Mouse (Mus musculus) heart, postnatal 14 days (tissue): ENCODE data around the gene Gm11032. TPM values are rescaled to one million over a fixed set of nuclear protein-coding genes. Genes with fewer than 3 reads are reported as not detected.

Source experiments
- total RNA-seq, 2 experiments: library from RNA; stranded (reverse); gene quantifications; 2 replicates each; pipeline ENCODE4 v1.2.3; 2021

Gene Gm11032
- total RNA-seq, 2 experiments from 2014 or later: not detected

Other genes with a start within 250 kb of the Gm11032 start
- gene Hormad2, start 179.0 kb upstream of the Gm11032 start, total RNA-seq: not detected
- gene Mtmr3, start 25.2 kb upstream of the Gm11032 start, total RNA-seq: 10 to 100 TPM; 48.7 to 50.7 TPM
- gene Ascc2, start 17.7 kb downstream of the Gm11032 start, total RNA-seq: 10 to 100 TPM; 14.1 to 14.9 TPM
- gene Uqcr10, start 84.3 kb downstream of the Gm11032 start, total RNA-seq: 1,000 to 10,000 TPM; 1,424 to 1,479 TPM
- gene Zmat5, start 84.6 kb downstream of the Gm11032 start, total RNA-seq: 10 to 100 TPM; 21.0 to 22.6 TPM
- gene Cabp7, start 126.7 kb downstream of the Gm11032 start, total RNA-seq: not detected
- 10 to 100 TPM; 82.9 to 84.2 TPM for gene Nf2, start 229.5 kb downstream of the Gm11032 start, total RNA-seq